Mouse (Mus musculus) ES-E14 (cell line): Measurements from ENCODE around the gene Prrc2a. TPM values are rescaled to one million over a fixed set of nuclear protein-coding genes. Genes with fewer than 3 reads are reported as not detected.

Experiments
- DNase-seq: peaks from one replicate; pipeline ENCODE4 v3.0.0-alpha.2; 2013; ENCODE audit warnings: low read depth, low spot score
- H3K27ac ChIP-seq: 2 replicates; pipeline ENCODE4 v1.5.1; 2012; ENCODE audit warnings: low read depth, mild to moderate bottlenecking, low read length, moderate library complexity, mixed read lengths; ENCODE audit not compliant: poor library complexity, insufficient read depth, severe bottlenecking
- H3K36me3 ChIP-seq: 2 replicates; pipeline ENCODE4 v1.6.1; 2012; ENCODE audit warnings: mild to moderate bottlenecking, low read length, moderate library complexity, mixed read lengths; ENCODE audit not compliant: control insufficient read depth, poor library complexity, insufficient read depth, severe bottlenecking
- H3K4me1 ChIP-seq, 2 experiments: fragments of 150-350 bp in 1 of 2; sonication (generic) in 1 of 2; 2 replicates each; pipeline ENCODE4 v1.6.1; 2012; ENCODE audit warnings: low read length in 2 of 2, mild to moderate bottlenecking in 1 of 2, mixed read lengths in 1 of 2; ENCODE audit not compliant: control insufficient read depth in 2 of 2, insufficient read depth in 2 of 2, poor library complexity in 1 of 2
- H3K4me3 ChIP-seq, 2 experiments: fragments of 150-350 bp in 1 of 2; sonication (generic) in 1 of 2; 2 replicates each; pipeline ENCODE4 v1.5.1; 2012; ENCODE audit warnings: low read length in 2 of 2, low read depth in 1 of 2, mild to moderate bottlenecking in 1 of 2, mixed read lengths in 1 of 2; ENCODE audit not compliant: insufficient read depth in 1 of 2, poor library complexity in 1 of 2, severe bottlenecking in 1 of 2
- H3K9ac ChIP-seq: 2 replicates; pipeline ENCODE4 v1.6.1; 2012; ENCODE audit warnings: low read depth, mild to moderate bottlenecking, low read length, mixed read lengths; ENCODE audit not compliant: poor library complexity, insufficient read depth, severe bottlenecking
- H3K9me3 ChIP-seq: fragments of 150-350 bp; sonication (generic); 2 replicates; pipeline ENCODE4 v1.6.1; 2012; ENCODE audit warnings: low read depth, mild to moderate bottlenecking, low read length; ENCODE audit not compliant: control insufficient read depth, insufficient read depth
- CHD2 ChIP-seq: IDR thresholded peaks from 2 replicates; pipeline ENCODE4 v1.6.1; 2014; ENCODE audit warnings: mild to moderate bottlenecking, low read depth, low read length, inconsistent platforms
- HCFC1 ChIP-seq: IDR thresholded peaks from 2 replicates; pipeline ENCODE4 v1.6.1; 2012; ENCODE audit warnings: low read length, inconsistent platforms, borderline replicate concordance; ENCODE audit not compliant: insufficient read depth
- MAFK ChIP-seq: IDR thresholded peaks from 2 replicates; pipeline ENCODE4 v1.6.1; 2014; ENCODE audit warnings: mild to moderate bottlenecking, low read depth, low read length, inconsistent platforms; ENCODE audit not compliant: insufficient read depth
- ZC3H11A ChIP-seq: IDR thresholded peaks from 2 replicates; pipeline ENCODE4 v1.6.1; 2012; ENCODE audit warnings: low read depth, mild to moderate bottlenecking, inconsistent platforms, low read length, borderline replicate concordance
- ZNF384 ChIP-seq: IDR thresholded peaks from 2 replicates; pipeline ENCODE4 v1.6.1; 2012; ENCODE audit warnings: low read depth, low read length, inconsistent platforms
- in situ Hi-C, 2 experiments: fragments of 600-800 bp; cut with MboI; formaldehyde crosslinking; loops; one replicate each; pipeline ENCODE4 v1.15.1; 2025; ENCODE audit warnings: low sequenced_read_pairs in 2 of 2, inconsistent platforms in 1 of 2; ENCODE audit not compliant: unreplicated experiment in 2 of 2
- total RNA-seq: library from RNA; depleted of rRNA; stranded (reverse); fragments of 300-350 nt; gene quantifications from 2 replicates; pipeline ENCODE4 v1.2.3, GENCODE M21; 2012

Prrc2a gene
- total RNA-seq, 1 experiment: 161 TPM

DNA sequence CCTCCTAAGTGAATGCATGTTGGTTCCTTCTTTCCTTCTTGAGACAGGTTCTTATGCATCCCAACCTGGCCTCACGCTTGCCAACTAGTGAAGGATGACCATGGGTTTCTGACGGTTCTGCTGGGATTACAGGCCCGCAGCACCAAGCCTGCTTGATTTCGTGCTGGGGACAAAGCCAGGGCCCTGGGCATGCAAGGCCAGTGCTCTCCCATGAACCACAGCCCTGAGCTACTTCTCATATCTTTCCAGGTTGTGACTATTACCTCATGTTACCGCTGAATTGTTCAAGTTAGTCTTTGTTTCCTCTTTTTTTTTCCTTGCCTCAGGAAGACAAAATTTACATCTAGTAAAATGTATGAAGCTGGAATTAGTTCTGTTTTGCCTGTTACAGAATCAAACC lies 28.2 kb upstream of the Prrc2a start:
- no peak for TF ChIP-seq ZC3H11A
- TF ChIP-seq MAFK: no peak
- TF ChIP-seq HCFC1: no peak
- no peak for TF ChIP-seq CHD2
- no peak for TF ChIP-seq ZNF384
- H3K4me3 ChIP-seq: no peak overlapping the region
- H3K9me3 ChIP-seq: no peaks in the 10 kb centered on the region
- in situ Hi-C loops: no loop called here
- H3K27ac ChIP-seq: no peak overlapping the region
- no peak for DNase-seq
- H3K9ac ChIP-seq: no peak overlapping the region
- H3K36me3 ChIP-seq: no peaks in the 10 kb centered on the region
- peaks cover 3 to 14% of the 10 kb centered on the region in 2 experiments for H3K4me1 ChIP-seq

GRCm38 (mm10) chr17:35191723-35192122 lies 27.0 kb upstream of the Prrc2a start:
- H3K4me3 ChIP-seq: no peak overlapping the region
- peaks cover 4 to 20% of the 10 kb centered on the region in 2 experiments for H3K4me1 ChIP-seq
- no peaks in the 10 kb centered on the region for H3K9me3 ChIP-seq
- H3K36me3 ChIP-seq: no peaks in the 10 kb centered on the region
- no peak for TF ChIP-seq MAFK
- TF ChIP-seq ZC3H11A: no peak
- TF ChIP-seq CHD2: no peak
- DNase-seq: no peak
- H3K9ac ChIP-seq: no peak overlapping the region
- in situ Hi-C loops: no loop called here
- no peak overlapping the region for H3K27ac ChIP-seq

DNA sequence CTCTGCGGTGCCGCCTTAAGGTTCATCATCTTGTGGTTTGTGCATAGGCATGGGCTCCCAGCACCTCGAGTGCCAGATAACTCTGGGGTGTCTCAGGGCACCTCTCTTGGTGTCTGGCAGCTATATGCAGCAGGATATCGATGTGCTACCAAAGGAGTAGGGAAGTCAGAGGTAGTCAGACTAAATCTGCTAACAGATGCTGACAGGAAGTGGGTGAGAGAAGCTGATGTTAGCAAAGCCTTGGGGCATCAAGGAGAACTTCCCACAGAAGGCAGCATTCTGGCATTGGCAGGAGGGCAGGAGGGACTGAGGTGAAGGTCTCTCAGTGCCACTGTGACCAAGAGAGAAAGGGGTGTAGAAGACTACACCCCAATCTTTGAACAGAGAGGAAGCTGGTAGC lies 25.4 kb upstream of the Prrc2a start:
- TF ChIP-seq CHD2 (no peak), ZC3H11A (no peak), ZNF384 (no peak), MAFK (no peak), HCFC1 (no peak)
- no peak overlapping the region for H3K9ac ChIP-seq
- H3K4me3 ChIP-seq: no peak overlapping the region
- DNase-seq: no peak
- H3K4me1 ChIP-seq: peaks cover 7 to 26% of the 10 kb centered on the region in 2 experiments
- H3K9me3 ChIP-seq: no peaks in the 10 kb centered on the region
- no peak overlapping the region for H3K27ac ChIP-seq
- H3K36me3 ChIP-seq: no peaks in the 10 kb centered on the region
- in situ Hi-C loops: no loop called here

- no peak overlapping the region for H3K4me3 ChIP-seq
Observed at GRCm38 (mm10) chr17:35189186-35189585, 24.5 kb upstream of the Prrc2a start.

GRCm38 (mm10) chr17:35187959-35188610 lies 23.4 kb upstream of the Prrc2a start, which contains the start of gene Lst1:
Gene Lst1, minus strand, starts transcription at chr17:35188439.
- DNase-seq: no peak
- no peak within 1 kb of the TSS for H3K4me3 ChIP-seq
- H3K36me3 ChIP-seq: no peaks in the 10 kb centered on the region
- in situ Hi-C loops: no loop called here
- peaks cover 7 to 31% of the 10 kb centered on the region in 2 experiments for H3K4me1 ChIP-seq
- 0 out of 2 replicates have a peak within 1 kb of the TSS, but pooled peaks have one; percentile 37 for H3K27ac ChIP-seq
- no peak within 1 kb of the TSS for H3K9ac ChIP-seq
- no peak for TF ChIP-seq ZC3H11A
- TF ChIP-seq CHD2: no peak
- TF ChIP-seq MAFK: no peak
- no peak for TF ChIP-seq HCFC1
- TF ChIP-seq ZNF384: no peak
- no peaks in the 10 kb centered on the region for H3K9me3 ChIP-seq

More at GRCm38 (mm10) chr17:35189186-35189585, 24.5 kb upstream of the Prrc2a start:
- no peaks in the 10 kb centered on the region for H3K9me3 ChIP-seq
- H3K27ac ChIP-seq: 0 out of 2 replicates have a peak overlapping the region, but pooled peaks have one; percentile 18
- TF ChIP-seq CHD2: no peak
- TF ChIP-seq MAFK: no peak
- no peak for TF ChIP-seq ZNF384
- no peak for TF ChIP-seq ZC3H11A
- TF ChIP-seq HCFC1: no peak
- DNase-seq: no peak
- no peaks in the 10 kb centered on the region for H3K36me3 ChIP-seq
- in situ Hi-C loops: no loop called here
- no peak overlapping the region for H3K9ac ChIP-seq
- H3K4me1 ChIP-seq: peaks cover 7 to 32% of the 10 kb centered on the region in 2 experiments
